Mouse (Mus musculus) left cerebral cortex, adult 8-10 months (tissue): Measurements from ENCODE around the gene Rtn4. TPM values are rescaled to one million over a fixed set of nuclear protein-coding genes. Genes with fewer than 3 reads are reported as not detected.

Experiments used
- total RNA-seq, 4 experiments: library from RNA; stranded (reverse); gene quantifications; 2 replicates each; pipeline ENCODE4 v1.2.4; 2022

The Rtn4 gene
- total RNA-seq, 4 experiments from 2014 or later: 641 to 748 (median 678) TPM

Other genes starting within 250 kb of the Rtn4 start
- gene Prorsd1, start 177.9 kb upstream of the Rtn4 start, total RNA-seq: 1 to 10 TPM; 3.2 to 6.5 (median 5.5) TPM
- 10 to 100 TPM; 31.6 to 36.7 (median 35.1) TPM for gene Mtif2, start 166.5 kb upstream of the Rtn4 start, total RNA-seq
- under 1 TPM in 2 of 4 experiments, not detected in 2; 0.44 to 0.65 TPM for gene Clhc1, start 145.0 kb upstream of the Rtn4 start, total RNA-seq
- 100 to 1,000 TPM; 532 to 582 (median 543) TPM for gene Rps27a, start 144.8 kb upstream of the Rtn4 start, total RNA-seq
- 1 to 10 TPM; 2.4 to 3.6 (median 2.8) TPM for gene 4931440F15Rik, start 132.7 kb downstream of the Rtn4 start, total RNA-seq